Comparison of ENCODE assay signal across 15 mouse cellular contexts in the genomic region with DNA sequence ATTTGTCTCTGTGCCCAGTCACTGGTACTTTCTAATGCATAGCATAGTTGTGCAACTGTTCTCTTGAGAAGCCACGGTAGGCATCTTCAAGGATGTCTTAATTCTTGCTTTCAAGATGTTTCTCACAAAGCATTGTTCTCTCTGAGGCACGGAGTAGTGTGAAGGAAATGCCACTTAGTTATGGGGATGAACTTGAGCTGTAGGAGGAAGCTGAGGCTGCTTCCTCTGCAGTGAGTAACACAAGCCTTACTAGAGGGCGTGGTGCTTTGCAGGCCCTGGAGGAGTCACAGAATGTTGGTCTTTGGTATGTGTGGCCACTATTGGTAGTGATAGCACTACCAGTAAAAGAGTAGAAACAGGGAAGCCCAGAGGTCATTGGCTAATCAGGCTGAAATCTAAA. TPM values are rescaled to one million over a fixed set of nuclear protein-coding genes. Genes with fewer than 3 reads are reported as not detected.
DNase-seq lines count a peak whose midpoint lies in the region; ATAC-seq lines count a peak whose summit lies in the region.
"Had no signal": no experiment of that assay in that cellular context is flagged by ENCODE, and none has a peak within 500 bp of the region (broad histone marks: within the 10 kb centered on the region; RNA-seq: fewer than 3 reads in every experiment).

No protein-coding gene starts in this region.

- H3K27me3 ChIP-seq in liver, embryonic 13.5 days, result no peaks in the 10 kb centered on the region

- no peak overlapping the region for H3K27ac ChIP-seq in liver, embryonic 13.5 days
- H3K27ac ChIP-seq: hindbrain, postnatal 0 days had no signal

- peak; percentile 80 for DNase-seq in heart, adult 11 months
- DNase-seq in heart, adult 18-20 months, result no peak
- no peak for DNase-seq in liver, embryonic 13.5 days
- DNase-seq in liver, result no peak
- DNase-seq in 3T3-L1 (ENCODE audit: low read depth, low spot score), result peak; percentile 58
- DNase-seq in kidney, postnatal 36 days, result peak; percentile 7 to 10
- DNase-seq in right cerebral cortex, adult 18-20 months, result no peak
- no peak for DNase-seq in cerebellum, adult 9-11 months
- DNase-seq: adrenal gland, adult 8-10 months; cerebellum, adult 9-10 months; forebrain, postnatal 0 days; gastrocnemius, postnatal 14 days; right cerebral cortex, postnatal 4 days had no signal

- H3K4me2 ChIP-seq in liver, embryonic 13.5 days, result no peak overlapping the region

- H3K4me1 ChIP-seq in liver, embryonic 13.5 days (replicated peaks), result no peaks in the 10 kb centered on the region

- H3K9me3 ChIP-seq in liver, embryonic 13.5 days (replicated peaks), result no peaks in the 10 kb centered on the region

- peak; percentile 29; the same call in 1 of the 2 replicates for ATAC-seq in liver, embryonic 13.5 days (ENCODE audit: low read depth)
- ATAC-seq: forebrain, postnatal 0 days; hindbrain, postnatal 0 days had no signal

- no peaks in the 10 kb centered on the region for H3K36me3 ChIP-seq in liver, embryonic 13.5 days

- no peak overlapping the region for H3K4me3 ChIP-seq in liver, embryonic 13.5 days (replicated peaks)
- H3K4me3 ChIP-seq: erythroblast, embryonic 14.5 days had no signal

- WGBS in liver, embryonic 13.5 days (ENCODE audit: insufficient replicate concordance), result 26% methylated on average over 3 of the region's 3 CpGs

- no peak overlapping the region for H3K9ac ChIP-seq in liver, embryonic 13.5 days
- H3K9ac ChIP-seq: forebrain, postnatal 0 days had no signal

RNA-seq across cellular contexts. Expression of a gene that starts 17.0 kb away (rescaled TPM):
- 100 to 1,000 TPM; 102 to 117 TPM for total RNA-seq in heart, adult 18-20 months (2021)
- 11.0 and 14.1 TPM in 2 replicates for polyA plus RNA-seq in liver, embryonic 13.5 days (2015; fragmentation: Nextera tagmentation; extraction: Ambion mirVana)

Comparison
In these comparisons a context has a peak if more than half of its experiments do, and no peak if none do; other contexts are left out.
1. DNase-seq: peak in heart, adult 11 months (single experiment), 3T3-L1 (single experiment) and kidney, postnatal 36 days (2 of 2); none in heart, adult 18-20 months (0 of 2), liver, embryonic 13.5 days (single experiment), liver (single experiment), right cerebral cortex, adult 18-20 months (single experiment) and cerebellum, adult 9-11 months (single experiment).